Mouse (Mus musculus) limb, embryonic 15.5 days (tissue): Measurements from ENCODE around the gene Zgrf1. TPM values are rescaled to one million over a fixed set of nuclear protein-coding genes. Genes with fewer than 3 reads are reported as not detected.
A peak's percentile ranks its signal among the peaks of the same experiment; 100 is the strongest.

Experiments used
- ATAC-seq: fragments of 200-750 bp; cut with Nextera tagmentation; 2 replicates; pipeline ENCODE4 v1.8.0; 2017; ENCODE audit warnings: low read depth, moderate TSS enrichment; ENCODE audit not compliant: insufficient number of reproducible peaks, low FRiP score, low TSS enrichment
- H3K27ac ChIP-seq: fragments of 300-500 bp; sonication (generic); 2 replicates; pipeline ENCODE4 v1.5.1; 2015; ENCODE audit warnings: moderate library complexity, mild to moderate bottlenecking, inconsistent platforms
- H3K27me3 ChIP-seq: fragments of 300-500 bp; sonication (generic); 2 replicates; pipeline ENCODE4 v1.6.1; 2015; ENCODE audit warnings: inconsistent platforms
- H3K36me3 ChIP-seq: fragments of 300-500 bp; sonication (generic); 2 replicates; pipeline ENCODE4 v1.6.1; 2015; ENCODE audit warnings: inconsistent platforms
- H3K4me1 ChIP-seq: fragments of 300-500 bp; sonication (generic); 2 replicates; pipeline ENCODE4 v1.6.1; 2015; ENCODE audit warnings: inconsistent platforms
- H3K4me2 ChIP-seq: fragments of 300-500 bp; sonication (generic); 2 replicates; pipeline ENCODE4 v1.6.1; 2015; ENCODE audit warnings: mild to moderate bottlenecking, inconsistent platforms
- H3K4me3 ChIP-seq: fragments of 300-500 bp; sonication (generic); 2 replicates; pipeline ENCODE4 v1.5.1; 2015; ENCODE audit warnings: mild to moderate bottlenecking, inconsistent platforms
- H3K9ac ChIP-seq: fragments of 300-500 bp; sonication (generic); 2 replicates; pipeline ENCODE4 v1.6.1; 2015; ENCODE audit warnings: inconsistent platforms
- H3K9me3 ChIP-seq: fragments of 300-500 bp; sonication (generic); 2 replicates; pipeline ENCODE4 v1.6.1; 2016; ENCODE audit warnings: inconsistent platforms
- WGBS: fragments of 180-500 bp; shearing (Covaris S2); methylation state at CpG from one replicate; pipeline ENCODE4 v1.1.7; 2015; 5-methylcytosine and 5-hydroxymethylcytosine counted together
- polyA plus RNA-seq: library from polyadenylated mRNA; unstranded; fragments of >200 nt; fragmentation: Nextera tagmentation; extraction: Ambion mirVana; gene quantifications from 2 replicates; pipeline ENCODE4 v1.2.1, GENCODE M21; 2015

Gene Zgrf1
- polyA plus RNA-seq, 1 experiment from 2014 or later, result 6.0 TPM

DNA sequence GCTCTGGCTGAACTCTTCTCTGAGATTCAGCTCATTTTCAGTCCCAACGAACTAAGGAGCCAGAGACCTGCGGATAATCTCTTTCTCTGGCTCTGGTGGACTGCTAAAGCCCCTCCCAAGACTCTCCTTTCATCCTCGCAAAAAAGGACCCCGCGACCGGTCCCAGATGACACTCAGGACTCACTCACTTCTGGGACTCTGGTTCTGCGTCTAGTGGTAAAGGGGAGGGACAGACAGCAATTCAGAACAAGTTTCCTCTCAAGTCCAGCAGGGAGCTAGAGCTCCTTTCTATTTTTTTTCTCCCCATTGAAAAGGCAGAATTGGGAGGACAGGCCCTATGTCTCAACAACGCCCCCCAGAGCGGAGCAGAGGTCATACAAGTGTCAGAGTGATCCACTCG lies 78.3 kb downstream of the Zgrf1 start:
- no peak overlapping the region for H3K4me2 ChIP-seq
- no peak overlapping the region for H3K4me3 ChIP-seq
- no peak overlapping the region for H3K27ac ChIP-seq
- no peaks in the 10 kb centered on the region for H3K9me3 ChIP-seq
- ATAC-seq, result no peak
- peaks cover 91% of the 10 kb centered on the region for H3K27me3 ChIP-seq
- H3K9ac ChIP-seq, result no peak overlapping the region
- no peaks in the 10 kb centered on the region for H3K36me3 ChIP-seq
- peaks cover 40% of the 10 kb centered on the region for H3K4me1 ChIP-seq
- 1% methylated on average over 10 of the region's 10 CpGs for WGBS

DNA sequence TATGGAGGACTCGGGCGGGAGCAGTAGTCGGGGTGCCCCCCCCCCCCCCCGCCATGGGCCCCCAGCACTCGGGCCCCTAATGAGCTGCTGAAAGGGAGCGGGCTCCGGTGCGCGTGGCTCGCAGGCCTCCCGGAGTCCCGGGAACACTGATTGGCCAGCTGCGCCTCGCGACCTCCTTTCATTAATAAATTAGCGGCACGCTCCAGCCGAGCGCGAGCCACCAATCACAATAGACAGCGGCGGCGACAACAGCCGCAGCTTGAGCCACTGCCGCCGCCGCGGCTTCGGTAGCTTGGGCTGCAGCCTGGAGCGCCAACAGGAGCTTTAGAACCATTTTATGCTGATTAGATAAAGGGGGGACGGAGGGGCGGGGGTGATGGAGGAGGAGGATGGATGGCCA lies 79.2 kb downstream of the Zgrf1 start:
- H3K36me3 ChIP-seq, result no peaks in the 10 kb centered on the region
- no peak for ATAC-seq
- no peaks in the 10 kb centered on the region for H3K9me3 ChIP-seq
- no peak overlapping the region for H3K27ac ChIP-seq
- peak overlapping the region; percentile 88 for H3K4me2 ChIP-seq
- H3K4me1 ChIP-seq, result peaks cover 39% of the 10 kb centered on the region
- H3K27me3 ChIP-seq, result peaks cover 91% of the 10 kb centered on the region
- H3K9ac ChIP-seq, result no peak overlapping the region
- peak overlapping the region; percentile 41 for H3K4me3 ChIP-seq
- WGBS, result 1% methylated on average over 30 of the region's 32 CpGs

DNA sequence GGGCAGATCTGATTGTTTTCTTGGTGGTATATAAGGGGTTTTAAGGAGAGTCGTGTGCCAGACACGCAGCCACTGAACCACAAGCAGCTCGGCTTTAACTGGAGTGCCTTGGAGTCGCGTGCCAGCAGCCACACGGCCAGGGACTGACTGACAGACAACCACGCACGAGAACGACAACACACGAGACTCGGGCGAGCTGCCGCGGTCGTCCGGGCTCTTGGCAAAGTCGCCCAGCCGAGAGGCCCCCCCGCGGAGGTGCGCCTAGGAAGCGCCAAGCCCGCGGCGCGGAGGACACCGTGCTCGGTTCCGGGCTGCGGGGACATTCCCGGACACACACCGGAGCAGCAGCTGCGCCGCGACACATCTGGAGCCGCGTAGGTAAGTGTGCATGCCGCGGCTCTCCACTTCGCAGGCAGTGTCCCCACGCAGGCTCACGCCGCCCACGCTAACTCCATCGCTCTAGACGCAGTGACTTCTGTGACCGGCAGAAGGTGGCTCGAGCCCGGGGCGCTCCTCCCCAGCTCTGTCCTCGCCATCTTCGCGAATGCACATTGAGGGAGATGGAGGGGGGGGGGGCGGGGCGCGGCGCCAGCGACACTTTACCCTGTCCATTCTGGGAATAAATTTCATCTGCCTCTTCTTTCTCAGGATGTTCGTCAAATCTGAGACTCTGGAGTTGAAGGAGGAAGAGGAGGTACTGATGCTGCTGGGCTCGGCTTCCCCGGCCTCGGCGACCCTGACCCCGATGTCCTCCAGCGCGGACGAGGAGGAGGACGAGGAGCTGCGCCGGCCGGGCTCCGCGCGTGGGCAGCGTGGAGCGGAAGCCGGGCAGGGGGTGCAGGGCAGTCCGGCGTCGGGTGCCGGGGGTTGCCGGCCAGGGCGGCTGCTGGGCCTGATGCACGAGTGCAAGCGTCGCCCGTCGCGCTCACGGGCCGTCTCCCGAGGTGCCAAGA lies 80.1 kb downstream of the Zgrf1 start, which contains the start of gene Neurog2:
Gene Neurog2, plus strand, starts transcription at position 56 of the 953 bp plus-strand sequence.
- H3K9ac ChIP-seq, result no peak within 1 kb of the TSS
- no peak; the same call in 1 of the 2 replicates for ATAC-seq
- no peaks in the 10 kb centered on the region for H3K36me3 ChIP-seq
- no peaks in the 10 kb centered on the region for H3K9me3 ChIP-seq
- peaks cover 91% of the 10 kb centered on the region for H3K27me3 ChIP-seq
- H3K4me1 ChIP-seq, result peaks cover 31% of the 10 kb centered on the region
- H3K4me2 ChIP-seq, result peak within 1 kb of the TSS; percentile 88
- H3K27ac ChIP-seq, result no peak within 1 kb of the TSS
- under 1% methylated on average over 91 of the region's 92 CpGs for WGBS
- peak within 1 kb of the TSS; percentile 41 for H3K4me3 ChIP-seq

DNA sequence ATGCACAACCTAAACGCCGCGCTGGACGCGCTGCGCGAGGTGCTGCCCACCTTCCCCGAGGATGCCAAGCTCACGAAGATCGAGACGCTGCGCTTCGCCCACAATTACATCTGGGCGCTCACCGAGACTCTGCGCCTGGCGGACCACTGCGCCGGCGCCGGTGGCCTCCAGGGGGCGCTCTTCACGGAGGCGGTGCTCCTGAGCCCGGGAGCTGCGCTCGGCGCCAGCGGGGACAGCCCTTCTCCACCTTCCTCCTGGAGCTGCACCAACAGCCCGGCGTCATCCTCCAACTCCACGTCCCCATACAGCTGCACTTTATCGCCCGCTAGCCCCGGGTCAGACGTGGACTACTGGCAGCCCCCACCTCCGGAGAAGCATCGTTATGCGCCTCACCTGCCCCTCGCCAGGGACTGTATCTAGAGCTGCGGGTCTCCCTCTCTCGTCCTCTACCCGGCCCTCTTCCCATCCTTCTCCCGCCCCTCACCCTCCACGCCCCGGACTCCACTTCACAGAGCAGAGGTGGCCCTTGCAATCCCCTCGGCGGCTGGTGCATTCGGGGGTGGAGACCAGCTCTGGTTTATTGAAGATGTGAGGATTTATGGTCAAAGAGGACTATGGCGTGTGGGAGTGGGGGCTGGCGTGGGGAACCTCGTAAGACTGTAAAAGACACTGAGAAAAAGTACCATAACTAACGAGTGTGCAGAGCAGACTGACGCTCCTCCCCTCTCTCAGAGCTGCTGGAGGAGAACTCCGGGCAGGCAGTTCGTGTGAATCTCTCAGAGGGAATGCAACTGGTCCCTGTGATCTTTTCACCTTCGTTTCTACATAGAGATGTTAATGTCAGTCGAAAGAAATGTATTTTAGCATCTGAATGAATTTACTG lies 81.1 kb downstream of the Zgrf1 start:
- H3K27ac ChIP-seq, result no peak overlapping the region
- H3K9me3 ChIP-seq, result no peaks in the 10 kb centered on the region
- ATAC-seq, result peak; percentile 69; the same call in 1 of the 2 replicates
- under 1% methylated on average over 57 of the region's 58 CpGs for WGBS
- H3K36me3 ChIP-seq, result no peaks in the 10 kb centered on the region
- peak overlapping the region; percentile 41 for H3K4me3 ChIP-seq
- H3K4me1 ChIP-seq, result peaks cover 27% of the 10 kb centered on the region
- H3K9ac ChIP-seq, result 0 out of 2 replicates have a peak overlapping the region, but pooled peaks have one; percentile 10
- peak overlapping the region; percentile 88 for H3K4me2 ChIP-seq
- peaks cover 93% of the 10 kb centered on the region for H3K27me3 ChIP-seq

DNA sequence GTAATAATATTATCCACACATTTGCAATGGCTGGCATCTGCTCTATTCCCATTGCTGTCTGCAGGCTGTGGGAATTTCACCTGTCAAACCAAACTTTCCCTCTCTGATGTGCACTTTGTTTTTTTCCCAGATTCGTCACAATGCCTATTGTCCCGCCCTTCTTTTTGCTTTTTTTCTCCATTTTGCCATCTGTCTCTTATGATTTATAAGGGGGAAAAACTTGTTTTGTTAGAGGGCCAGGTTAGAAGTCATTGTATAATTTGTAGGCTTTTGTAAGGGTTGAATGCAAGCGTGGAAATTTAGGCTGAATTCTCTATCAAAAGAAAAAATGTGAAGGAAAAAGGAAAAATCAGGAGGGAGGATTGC lies 81.7 kb downstream of the Zgrf1 start:
- Histone ChIP-seq H3K9ac (no peak overlapping the region), H3K4me3 (no peak overlapping the region), H3K9me3 (no peaks in the 10 kb centered on the region), H3K36me3 (no peaks in the 10 kb centered on the region), H3K27ac (no peak overlapping the region), H3K27me3 (peaks cover 93% of the 10 kb centered on the region), H3K4me1 (peaks cover 30% of the 10 kb centered on the region), H3K4me2 (no peak overlapping the region)
- no peak for ATAC-seq
- WGBS, result 6% methylated on average over 3 of the region's 3 CpGs

DNA sequence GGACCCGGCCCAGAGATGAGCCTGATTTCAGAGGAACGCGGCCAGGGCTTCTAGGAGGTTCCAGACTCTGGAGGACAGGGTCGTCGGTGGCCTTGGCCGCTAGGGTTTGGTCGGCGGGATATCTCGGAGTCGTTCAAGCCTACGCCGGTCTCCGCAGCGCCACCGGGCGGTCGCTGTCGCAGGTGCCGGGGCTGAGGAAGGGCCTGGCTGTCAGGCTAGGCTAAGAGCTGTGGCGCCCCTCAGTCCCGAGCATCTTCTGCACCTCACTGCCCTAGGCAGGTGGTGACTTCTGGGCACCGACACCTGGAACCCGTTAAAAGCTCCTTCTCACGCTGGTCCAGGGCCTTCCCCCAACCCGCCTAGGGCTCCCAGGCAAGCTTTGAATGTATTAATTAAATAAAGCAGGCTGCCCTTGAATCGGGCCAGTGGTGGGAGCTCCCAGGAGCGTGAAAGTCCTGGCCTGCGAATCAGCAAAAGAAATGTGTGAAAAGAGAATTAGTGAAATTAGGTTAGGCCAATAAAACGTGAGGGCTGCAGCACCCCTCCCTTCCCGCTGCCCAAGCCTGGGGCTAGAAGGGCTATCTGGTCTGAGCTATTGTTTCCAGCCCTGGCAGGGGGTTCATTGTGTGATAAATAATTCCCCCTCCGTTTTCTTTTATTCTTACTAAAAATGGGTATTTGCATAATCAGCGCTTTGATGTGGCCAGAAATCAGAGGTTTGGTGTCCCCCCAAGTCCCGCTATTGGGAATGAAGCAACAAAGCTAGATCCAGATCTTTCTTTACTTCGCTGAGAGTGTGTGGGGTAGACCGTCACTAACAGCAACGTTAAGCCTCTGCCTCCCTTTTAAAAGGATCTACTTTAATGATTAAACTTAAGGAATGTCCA lies 86.8 kb downstream of the Zgrf1 start:
- Histone ChIP-seq H3K9ac (no peak overlapping the region), H3K27ac (no peak overlapping the region), H3K9me3 (no peaks in the 10 kb centered on the region), H3K4me3 (no peak overlapping the region), H3K4me2 (no peak overlapping the region), H3K36me3 (no peaks in the 10 kb centered on the region), H3K4me1 (peaks cover 17% of the 10 kb centered on the region), H3K27me3 (peaks cover 90% of the 10 kb centered on the region)
- 1% methylated on average over 36 of the region's 36 CpGs for WGBS
- no peak for ATAC-seq

DNA sequence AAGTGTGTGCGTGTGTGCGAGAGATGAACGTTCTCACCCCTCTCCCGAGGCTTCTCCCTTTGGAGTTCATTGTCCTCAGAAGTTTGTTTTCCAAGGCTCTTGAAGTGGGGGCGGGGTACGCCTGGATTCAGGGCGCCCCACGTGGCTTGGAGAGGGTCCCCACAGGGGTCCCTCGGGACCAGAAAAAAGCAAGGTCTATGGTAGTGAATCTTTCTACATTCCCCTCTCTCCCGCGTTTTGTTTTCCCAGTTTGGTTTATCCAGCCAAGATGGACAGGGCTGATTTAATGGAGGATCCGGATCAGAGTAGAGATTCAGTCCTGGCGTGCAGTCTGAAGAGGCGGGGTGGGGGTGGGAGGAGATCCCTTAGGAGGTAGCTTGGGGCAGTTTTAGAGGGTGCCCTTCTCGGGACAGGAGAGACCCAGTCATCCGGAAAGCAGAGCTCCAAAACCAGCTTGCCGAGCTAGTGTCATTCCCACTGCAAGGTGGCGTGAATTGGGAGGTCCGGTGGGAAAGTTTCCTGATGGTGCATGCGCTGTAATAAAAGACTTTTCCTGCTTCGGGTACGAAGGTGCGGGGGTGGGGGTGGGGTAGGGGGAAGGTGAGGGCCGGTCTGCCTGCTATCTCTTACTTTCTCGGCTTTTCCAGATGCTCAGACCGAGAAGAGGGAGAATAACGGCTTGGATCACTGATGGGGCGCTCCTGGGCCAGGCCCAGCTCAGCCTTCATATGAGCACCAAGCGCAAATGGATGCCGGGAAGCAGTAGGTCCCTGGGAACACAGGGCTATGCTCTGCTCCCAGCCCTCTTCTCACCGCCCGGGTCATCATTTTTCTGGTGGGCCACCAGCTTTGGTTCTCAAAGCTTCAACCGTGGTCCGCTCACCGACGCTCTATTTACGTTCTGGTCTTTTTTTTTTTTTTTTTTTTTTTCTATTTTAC lies 87.7 kb downstream of the Zgrf1 start:
- no peak overlapping the region for H3K9ac ChIP-seq
- H3K4me2 ChIP-seq, result no peak overlapping the region
- 3% methylated on average over 37 of the region's 37 CpGs for WGBS
- no peak for ATAC-seq
- H3K36me3 ChIP-seq, result no peaks in the 10 kb centered on the region
- peaks cover 17% of the 10 kb centered on the region for H3K4me1 ChIP-seq
- 0 out of 2 replicates have a peak overlapping the region, but pooled peaks have one; percentile 5 for H3K4me3 ChIP-seq
- H3K27ac ChIP-seq, result no peak overlapping the region
- no peaks in the 10 kb centered on the region for H3K9me3 ChIP-seq
- peaks cover 92% of the 10 kb centered on the region for H3K27me3 ChIP-seq

DNA sequence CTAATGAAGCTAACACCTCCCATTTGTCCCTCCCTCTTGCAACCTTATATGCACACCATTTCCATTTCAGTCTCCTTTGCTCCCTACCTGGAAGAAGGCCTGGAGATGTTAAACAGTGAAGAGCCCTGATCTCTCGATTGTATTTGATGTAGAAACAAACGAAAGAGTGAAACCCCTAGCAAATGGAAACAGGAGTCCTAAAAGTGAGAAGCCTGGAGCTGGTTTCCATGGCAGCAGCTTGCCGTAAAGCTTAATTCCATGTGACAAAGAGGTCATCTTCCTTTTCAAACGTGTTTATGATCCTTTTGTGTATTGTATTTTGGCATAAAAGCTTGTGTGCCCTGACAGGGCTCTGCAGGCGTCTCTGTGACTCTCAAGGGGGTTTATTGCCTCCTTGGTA lies 88.9 kb downstream of the Zgrf1 start:
- no peak overlapping the region for H3K4me3 ChIP-seq
- no peak for ATAC-seq
- H3K27ac ChIP-seq, result no peak overlapping the region
- peaks cover 17% of the 10 kb centered on the region for H3K4me1 ChIP-seq
- H3K4me2 ChIP-seq, result no peak overlapping the region
- H3K9me3 ChIP-seq, result no peaks in the 10 kb centered on the region
- no peaks in the 10 kb centered on the region for H3K36me3 ChIP-seq
- H3K27me3 ChIP-seq, result peaks cover 90% of the 10 kb centered on the region
- 6% methylated on average over 5 of the region's 5 CpGs for WGBS
- H3K9ac ChIP-seq, result no peak overlapping the region

DNA sequence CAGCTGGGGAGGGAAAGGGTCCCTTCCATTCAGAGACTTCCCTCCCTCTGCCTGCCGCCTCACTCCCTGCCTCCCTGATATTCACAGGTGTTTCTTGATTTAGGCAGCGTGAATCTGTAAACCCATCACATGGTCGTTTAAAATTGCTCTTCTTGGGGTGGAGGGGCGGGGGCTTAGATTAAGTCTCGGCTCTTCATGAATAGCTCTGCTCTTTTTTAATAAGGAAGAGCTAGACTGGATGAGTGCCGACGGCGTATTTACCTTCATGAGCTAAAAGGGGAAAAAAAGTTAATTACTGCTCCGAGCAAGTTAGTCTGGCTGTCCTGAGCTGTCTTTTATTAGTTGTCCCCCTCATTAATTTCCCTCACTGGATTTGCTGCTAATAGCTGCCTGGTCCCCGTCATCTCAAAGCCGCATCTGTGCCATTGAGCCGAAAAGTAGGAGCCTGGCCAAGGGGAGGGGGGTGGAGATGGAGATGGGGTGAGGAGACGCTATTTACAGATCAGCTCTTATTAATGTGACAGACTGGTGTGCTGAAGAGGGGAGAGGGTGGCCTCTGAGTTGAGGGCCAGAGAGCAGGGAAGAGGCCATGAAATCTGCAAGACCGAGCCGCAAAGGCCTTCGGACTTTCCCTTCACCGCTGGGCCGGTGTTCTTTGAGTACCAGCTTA lies 93.0 kb downstream of the Zgrf1 start:
- no peak overlapping the region for H3K4me3 ChIP-seq
- no peaks in the 10 kb centered on the region for H3K36me3 ChIP-seq
- ATAC-seq, result no peak
- H3K4me2 ChIP-seq, result no peak overlapping the region
- no peak overlapping the region for H3K9ac ChIP-seq
- 28% methylated on average over 18 of the region's 18 CpGs for WGBS
- H3K9me3 ChIP-seq, result no peaks in the 10 kb centered on the region
- peaks cover 1% of the 10 kb centered on the region; the same call in 1 of the 2 replicates for H3K4me1 ChIP-seq
- H3K27me3 ChIP-seq, result peaks cover 58% of the 10 kb centered on the region
- no peak overlapping the region for H3K27ac ChIP-seq
